Mouse (Mus musculus): ENCODE measurements at regions not wholly inside any gene's neighbourhood (a gene's known extent, or its start where the extent isn't known, plus 50 kb on each side); places are given as distances from the start of the nearest gene placed in this dataset.

- no peak for ATAC-seq (replicated peaks; ENCODE audit: poor library complexity, severe bottlenecking)
These were observed 330.4 kb upstream of the Dio3 start for GRCm38 (mm10) chr12:109948434-109948984.

- no peak for ATAC-seq (replicated peaks; ENCODE audit: poor library complexity, severe bottlenecking)
These were observed 329.5 kb upstream of the Dio3 start for GRCm38 (mm10) chr12:109949231-109949965.

GRCm38 (mm10) chr12:109950632-109951031 lies 328.2 kb upstream of the Dio3 start:
- ATAC-seq (replicated peaks; ENCODE audit: poor library complexity, severe bottlenecking) = no peak

GRCm38 (mm10) chr12:109951473-109951872 lies 327.4 kb upstream of the Dio3 start:
- no peak for ATAC-seq (replicated peaks; ENCODE audit: poor library complexity, severe bottlenecking)

- no peak for ATAC-seq (replicated peaks; ENCODE audit: poor library complexity, severe bottlenecking)
These were observed 326.9 kb upstream of the Dio3 start for GRCm38 (mm10) chr12:109951884-109952456.

- ATAC-seq (replicated peaks; ENCODE audit: poor library complexity, severe bottlenecking) = no peak
These were observed 325.9 kb upstream of the Dio3 start for GRCm38 (mm10) chr12:109952933-109953332.

GRCm38 (mm10) chr12:109957305-109957704 lies 321.6 kb upstream of the Dio3 start:
- no peak for ATAC-seq (replicated peaks; ENCODE audit: poor library complexity, severe bottlenecking)

GRCm38 (mm10) chr12:109958357-109959085 lies 320.3 kb upstream of the Dio3 start:
- ATAC-seq (replicated peaks; ENCODE audit: poor library complexity, severe bottlenecking) = peak; percentile 74

GRCm38 (mm10) chr12:109966776-109967175 lies 312.1 kb upstream of the Dio3 start:
- no peak for ATAC-seq (replicated peaks; ENCODE audit: poor library complexity, severe bottlenecking)

- ATAC-seq (replicated peaks; ENCODE audit: poor library complexity, severe bottlenecking) = no peak
These were observed 310.6 kb upstream of the Dio3 start for GRCm38 (mm10) chr12:109968303-109968702.

GRCm38 (mm10) chr12:109971508-109971907 lies 307.4 kb upstream of the Dio3 start:
- ATAC-seq (replicated peaks; ENCODE audit: poor library complexity, severe bottlenecking) = peak; percentile 85

GRCm38 (mm10) chr12:109972366-109973015 lies 306.4 kb upstream of the Dio3 start:
- ATAC-seq (replicated peaks; ENCODE audit: poor library complexity, severe bottlenecking) = peak; percentile 42

GRCm38 (mm10) chr12:109973598-109973997 lies 305.3 kb upstream of the Dio3 start:
- ATAC-seq (replicated peaks; ENCODE audit: poor library complexity, severe bottlenecking) = no peak

- ATAC-seq (replicated peaks; ENCODE audit: poor library complexity, severe bottlenecking) = no peak
These were observed 303.5 kb upstream of the Dio3 start for GRCm38 (mm10) chr12:109975176-109975972.

- no peak for ATAC-seq (replicated peaks; ENCODE audit: poor library complexity, severe bottlenecking)
These were observed 294.2 kb upstream of the Dio3 start for GRCm38 (mm10) chr12:109984651-109985050.

- ATAC-seq (replicated peaks; ENCODE audit: poor library complexity, severe bottlenecking) = no peak
These were observed 285.5 kb upstream of the Dio3 start for GRCm38 (mm10) chr12:109993410-109993809.

GRCm38 (mm10) chr12:110002717-110003116 lies 276.2 kb upstream of the Dio3 start:
- ATAC-seq (replicated peaks; ENCODE audit: poor library complexity, severe bottlenecking) = peak; percentile 56

GRCm38 (mm10) chr12:110009136-110009535 lies 269.7 kb upstream of the Dio3 start:
- ATAC-seq (replicated peaks; ENCODE audit: poor library complexity, severe bottlenecking) = peak; percentile 30; the same call in 1 of the 2 replicates

GRCm38 (mm10) chr12:110020541-110021470 lies 258.1 kb upstream of the Dio3 start:
- ATAC-seq (replicated peaks; ENCODE audit: poor library complexity, severe bottlenecking) = no peak

Measured in granulocyte monocyte progenitor cell, adult 5-6 weeks (primary cell).